Mouse (Mus musculus) heart, adult 2 months (tissue): ENCODE measurements around the gene Psmd9.

Experiments
- CTCF ChIP-seq: fragments of 200-600 bp; IDR thresholded peaks from 2 replicates; pipeline ENCODE4 v1.8.1; 2022; ENCODE audit warnings: antibody characterized with exemption, mild to moderate bottlenecking, moderate library complexity
- EP300 ChIP-seq: fragments of 200-500 bp; IDR thresholded peaks from 2 replicates; pipeline ENCODE4 v1.6.1; 2011; ENCODE audit warnings: low read depth, low read length, control low read depth; ENCODE audit not compliant: insufficient read depth
- POLR2A ChIP-seq: fragments of 200-500 bp; IDR thresholded peaks from 2 replicates; pipeline ENCODE4 v1.6.1; 2011; ENCODE audit warnings: mild to moderate bottlenecking, low read depth, low read length, control low read depth; ENCODE audit not compliant: insufficient read depth

- TF ChIP-seq CTCF (no peak), POLR2A (no peak), EP300 (no peak)
Observed at GRCm38 (mm10) chr5:123144746-123145590, 24.2 kb upstream of the Psmd9 start.
